Comparison of ENCODE assay signal across 8 mouse cellular contexts in genomic region chr4:130279105-130279504, GRCm38 (mm10). TPM values are rescaled to one million over a fixed set of nuclear protein-coding genes. Genes with fewer than 3 reads are reported as not detected.
DNase-seq lines count a peak whose midpoint lies in the region; ATAC-seq and TF ChIP-seq lines count a peak whose summit lies in the region.

TSS of gene Serinc2 (minus strand) at chr4:130279205.

- WGBS in thymus, adult 2 months: 83% methylated on average over 2 of the region's 2 CpGs
- WGBS in limb, embryonic 10.5 days: 60% methylated on average over 2 of the region's 2 CpGs
- WGBS in stomach, embryonic 16.5 days: 63% methylated on average over 2 of the region's 2 CpGs

- H3K36me3 ChIP-seq in thymus, adult 2 months (ENCODE audit: control insufficient read depth, insufficient read depth, low read length): no peaks in the 10 kb centered on the region
- H3K36me3 ChIP-seq in limb, embryonic 10.5 days: no peaks in the 10 kb centered on the region
- no peaks in the 10 kb centered on the region for H3K36me3 ChIP-seq in stomach, embryonic 16.5 days (ENCODE audit: control insufficient read depth, insufficient read depth, low read length)

- no peak within 1 kb of the TSS for H3K4me2 ChIP-seq in stomach, embryonic 16.5 days (ENCODE audit: low read depth, low read length)

- no peak within 1 kb of the TSS for H3K9ac ChIP-seq in stomach, embryonic 16.5 days (ENCODE audit: low read length)

- H3K4me3 ChIP-seq in thymus, adult 2 months (ENCODE audit: control insufficient read depth, insufficient read depth, low read length): no peak within 1 kb of the TSS
- no peak within 1 kb of the TSS for H3K4me3 ChIP-seq in gastrocnemius, adult 2 months
- no peak within 1 kb of the TSS for H3K4me3 ChIP-seq in limb, embryonic 10.5 days
- H3K4me3 ChIP-seq in stomach, embryonic 16.5 days (replicated peaks; ENCODE audit: low read length): no peak within 1 kb of the TSS

- no peak within 1 kb of the TSS for H3K27ac ChIP-seq in thymus, adult 2 months (ENCODE audit: control insufficient read depth, insufficient read depth, low read length)
- H3K27ac ChIP-seq in gastrocnemius, adult 2 months: no peak within 1 kb of the TSS
- H3K27ac ChIP-seq in limb, embryonic 10.5 days: no peak within 1 kb of the TSS
- no peak within 1 kb of the TSS for H3K27ac ChIP-seq in stomach, embryonic 16.5 days (ENCODE audit: low read length)

- DNase-seq in thymus, adult 2 months: no peak
- no peak for DNase-seq in thymus, postnatal 10 days (ENCODE audit: low spot score in 2 of 2)
- DNase-seq in gastrocnemius, adult 2 months: no peak
- DNase-seq in limb, embryonic 10.5 days (ENCODE audit: low spot score): no peak
- no peak for DNase-seq in left cerebral cortex, adult 8-10 months (ENCODE audit: low spot score in 2 of 2)
- DNase-seq in cerebellum, adult 11-12 months: no peak
- no peak for DNase-seq in left cerebral cortex, adult 9 months (ENCODE audit: low spot score in 2 of 2)

- no peak for TF ChIP-seq POLR2A in thymus, adult 2 months (IDR thresholded peaks at IDR 0.05; ENCODE audit: control insufficient read depth, extremely low read depth, insufficient read depth, low read length, poor library complexity)

- no peaks in the 10 kb centered on the region for H3K9me3 ChIP-seq in limb, embryonic 10.5 days (replicated peaks)
- no peaks in the 10 kb centered on the region for H3K9me3 ChIP-seq in stomach, embryonic 16.5 days (replicated peaks; ENCODE audit: control insufficient read depth, low read length)

- ATAC-seq in stomach, embryonic 16.5 days (ENCODE audit: insufficient read depth, low FRiP score): no peak

- H3K4me1 ChIP-seq in thymus, adult 2 months (replicated peaks; ENCODE audit: control insufficient read depth, insufficient read depth, low read length): no peaks in the 10 kb centered on the region
- H3K4me1 ChIP-seq in limb, embryonic 10.5 days: peaks cover 34% of the 10 kb centered on the region
- peaks cover under 1% of the 10 kb centered on the region; the same call in 1 of the 2 replicates for H3K4me1 ChIP-seq in stomach, embryonic 16.5 days (ENCODE audit: control insufficient read depth, insufficient read depth, low read length)

- intact Hi-C loops in gastrocnemius, adult 2 months (cut with DNase I): no loop called here

- no peak for TF ChIP-seq CTCF in thymus, adult 2 months (IDR thresholded peaks at IDR 0.05; ENCODE audit: borderline replicate concordance, control insufficient read depth, extremely low read depth, insufficient read depth, low read length, poor library complexity)
- TF ChIP-seq CTCF in gastrocnemius, adult 2 months (IDR thresholded peaks at IDR 0.05): no peak

- H3K27me3 ChIP-seq in thymus, adult 2 months (ENCODE audit: control insufficient read depth, insufficient read depth, low read length): peaks cover 13% of the 10 kb centered on the region
- peaks cover 66% of the 10 kb centered on the region for H3K27me3 ChIP-seq in limb, embryonic 10.5 days (ENCODE audit: low read depth, poor library complexity, severe bottlenecking)
- peaks cover 10% of the 10 kb centered on the region; the same call in 1 of the 2 replicates for H3K27me3 ChIP-seq in stomach, embryonic 16.5 days (ENCODE audit: control insufficient read depth, insufficient read depth, low read length)

RNA-seq across cellular contexts. Expression of gene Serinc2, which starts in this region (rescaled TPM):
- 13.3 and 16.5 TPM in 2 replicates for polyA plus RNA-seq in thymus, adult 2 months (2012; rRNA removed)
- 10 to 100 TPM; 48.0 to 70.7 TPM for total RNA-seq in gastrocnemius, adult 2 months (2021)
- polyA plus RNA-seq in limb, embryonic 10.5 days (2016; fragmentation: Nextera tagmentation; extraction: Ambion mirVana): 15.2 and 71.5 TPM in 2 replicates
- polyA plus RNA-seq in stomach, embryonic 16.5 days (2015; fragmentation: Nextera tagmentation; extraction: Ambion mirVana): 47.3 and 61.7 TPM in 2 replicates
- total RNA-seq in left cerebral cortex, adult 8-10 months (2022): 1 to 10 TPM; 5.0 to 7.8 (median 6.5) TPM

Comparison
In these comparisons a context has a peak if more than half of its experiments do, and no peak if none do; other contexts are left out.
1. RNA of gene Serinc2 (total RNA-seq): 48.0 to 70.7 TPM in gastrocnemius, adult 2 months; 5.0 to 7.8 TPM in left cerebral cortex, adult 8-10 months; every median in the first group is over 4 times any median in the second.